Mouse (Mus musculus): ENCODE results near the gene Pnmal1.
A peak's percentile ranks its signal among the peaks of the same experiment; 100 is the strongest.

The Pnmal1 gene

DNA sequence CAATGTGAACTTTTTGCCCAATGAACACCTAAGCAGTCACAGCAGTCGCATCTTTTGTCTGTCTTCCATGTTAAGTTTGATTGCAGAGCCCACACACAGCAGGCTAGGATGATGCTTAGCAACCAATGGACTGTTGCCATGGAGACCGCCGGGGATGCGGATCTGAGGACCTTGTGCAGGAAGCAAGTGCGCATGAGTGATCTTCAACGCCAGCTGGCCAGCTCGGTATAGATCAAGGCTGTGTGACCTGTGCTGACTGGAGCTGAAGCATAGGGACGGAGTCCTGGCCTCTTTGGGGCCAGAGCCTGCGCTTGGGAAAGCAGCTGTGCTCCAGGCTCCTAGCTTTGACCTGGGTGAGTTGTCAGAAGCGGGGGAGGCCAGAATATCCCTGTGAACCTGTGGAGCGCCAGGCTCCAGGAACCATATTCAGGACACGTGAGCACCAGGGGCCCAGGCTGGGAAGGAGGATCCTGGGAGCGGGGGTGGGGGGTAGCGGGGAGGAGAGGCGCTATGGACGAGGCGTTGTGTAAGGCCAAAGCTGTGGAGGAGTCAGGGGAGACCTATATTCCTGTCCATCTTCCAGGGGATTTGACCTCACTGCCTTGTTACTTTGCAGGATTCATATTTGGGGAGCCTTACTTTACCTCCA is at the start of gene Pnmal1:
TSS of gene Pnmal1 (plus strand) at position 141 of the 649 bp plus-strand sequence.
- peak; percentile 95 for DNase-seq

DNA sequence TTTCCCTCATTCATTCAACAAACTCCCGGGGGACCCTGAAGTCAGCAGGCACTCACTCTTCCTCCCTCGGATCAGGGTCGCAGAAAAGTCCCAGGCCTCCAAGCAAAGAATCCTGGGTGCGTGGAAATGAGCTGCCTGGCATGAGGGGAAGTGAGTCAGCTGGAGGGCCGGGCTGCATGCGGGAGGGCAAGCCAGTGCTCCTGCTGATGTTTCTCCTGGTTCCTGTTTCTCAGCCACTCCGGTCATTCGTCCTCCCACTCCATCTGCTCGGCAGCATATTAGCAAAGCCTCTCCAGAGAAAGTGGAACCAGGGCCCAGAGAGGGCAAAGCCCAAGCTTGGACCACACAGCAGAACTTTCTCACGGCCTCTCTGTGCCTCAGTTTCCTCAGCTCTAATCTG is 49.6 kb upstream of the Pnmal1 start:
- no peak for DNase-seq

DNA sequence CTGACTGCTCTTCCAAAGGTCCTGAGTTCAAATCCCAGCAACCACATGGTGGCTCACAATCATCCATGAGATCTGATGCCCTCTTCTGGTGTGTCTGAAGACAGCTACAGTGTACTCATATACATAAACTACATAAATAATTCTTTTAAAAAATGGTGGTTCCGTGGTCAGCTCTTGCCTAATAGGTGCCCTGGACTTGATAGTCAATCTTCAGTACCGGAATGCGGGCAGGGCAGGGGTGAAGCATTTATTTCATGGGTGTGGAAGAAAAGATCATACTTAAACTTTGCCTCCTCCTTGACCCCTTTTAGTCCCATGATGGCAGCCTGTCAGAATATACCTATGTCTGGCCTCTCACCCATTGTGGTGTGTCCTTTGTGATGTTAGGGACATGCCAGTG is 47.6 kb upstream of the Pnmal1 start:
- no peak for DNase-seq

DNA sequence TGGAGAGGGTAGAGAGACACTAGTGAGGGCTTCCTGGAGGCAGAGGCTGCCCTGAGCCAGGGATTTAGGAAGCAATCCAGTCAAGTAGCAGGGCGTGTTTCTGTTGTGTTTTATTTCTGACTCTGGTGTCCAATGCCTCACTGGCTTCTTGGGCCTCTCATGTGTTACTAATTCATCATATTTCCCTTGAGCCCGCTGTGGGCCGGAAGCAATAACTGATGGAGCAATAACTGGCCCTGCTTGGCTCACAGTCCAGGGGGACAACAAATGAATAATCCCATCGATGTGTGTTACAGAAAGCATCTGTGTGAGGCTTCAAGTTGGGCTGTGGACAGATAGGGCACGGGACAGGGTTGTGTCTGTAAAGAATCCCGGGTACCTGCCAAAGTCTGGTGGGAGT is 47.1 kb upstream of the Pnmal1 start:
- no peak for DNase-seq

DNA sequence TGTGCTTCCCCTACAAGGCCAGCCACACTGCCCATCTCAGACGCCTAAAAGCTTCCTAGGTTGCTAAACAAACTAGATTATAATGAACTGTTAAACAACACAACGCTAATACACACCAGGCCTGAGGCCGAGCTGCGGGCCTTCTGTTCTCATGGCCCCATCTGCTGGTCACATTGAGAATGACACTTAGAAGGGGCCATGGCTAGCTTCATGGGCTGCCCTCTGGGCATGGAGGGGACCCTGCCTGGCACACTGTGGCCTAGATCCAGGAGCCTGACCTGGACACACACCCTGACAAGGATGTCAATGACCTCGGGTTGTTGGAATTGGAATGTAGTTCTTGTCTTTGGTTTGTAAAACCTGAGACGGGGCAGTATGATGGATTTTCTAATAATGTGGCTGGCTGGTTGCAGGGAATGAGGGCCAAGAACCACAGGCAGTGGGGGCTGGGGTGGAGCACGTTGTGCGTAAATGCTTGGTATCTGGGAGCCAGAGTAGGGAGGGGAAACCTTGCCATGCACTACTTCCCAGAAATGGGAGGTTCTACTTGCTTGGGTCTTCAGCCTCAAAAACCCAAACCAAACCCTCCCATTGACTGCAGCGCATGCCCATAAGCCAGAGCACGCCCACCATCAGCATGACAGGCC is 45.5 kb upstream of the Pnmal1 start:
- peak; percentile 77 for DNase-seq

DNA sequence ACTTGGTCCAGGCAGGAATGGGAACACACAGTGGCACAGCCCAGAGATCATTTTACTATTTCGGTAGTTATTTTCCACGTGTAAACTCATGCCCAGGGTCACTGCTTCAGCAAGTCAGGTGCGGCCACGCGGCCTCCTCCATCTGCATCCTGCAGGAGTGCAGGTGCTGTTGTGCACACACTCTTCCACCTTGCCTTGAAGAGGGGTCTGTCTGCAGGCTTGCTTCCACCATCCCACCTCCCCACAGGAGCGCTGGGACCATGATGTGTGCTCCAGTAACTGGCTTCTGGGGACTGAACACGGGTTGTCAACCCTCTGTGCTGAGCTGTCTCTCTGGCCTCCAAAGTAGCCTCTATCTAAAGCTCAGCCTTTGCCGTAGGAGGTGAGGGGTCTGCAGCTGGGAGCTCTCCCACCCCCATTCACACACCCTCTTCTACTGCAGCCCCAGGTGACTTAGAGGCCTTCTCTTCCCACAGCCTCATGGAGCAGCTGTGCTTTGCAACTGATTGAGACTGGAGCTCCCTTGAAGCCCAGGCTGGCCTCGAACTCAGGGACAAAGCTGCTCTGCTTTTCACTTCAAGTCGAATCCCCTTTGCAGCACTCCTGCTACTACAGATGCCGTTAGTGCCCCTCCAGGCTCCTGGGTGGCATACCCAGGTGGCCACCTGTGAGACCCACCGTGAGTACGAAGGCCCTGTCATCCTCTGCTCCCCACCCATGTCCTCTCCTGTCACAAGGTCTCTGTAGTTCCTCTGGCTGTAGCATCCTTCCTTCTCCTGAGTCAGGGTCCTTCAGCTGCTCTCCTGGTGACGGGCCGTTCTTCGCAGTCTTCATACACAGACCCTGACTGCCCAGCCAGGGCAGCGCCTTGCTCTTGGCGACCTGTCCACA is 44.8 kb upstream of the Pnmal1 start:
- DNase-seq, result no peak

DNA sequence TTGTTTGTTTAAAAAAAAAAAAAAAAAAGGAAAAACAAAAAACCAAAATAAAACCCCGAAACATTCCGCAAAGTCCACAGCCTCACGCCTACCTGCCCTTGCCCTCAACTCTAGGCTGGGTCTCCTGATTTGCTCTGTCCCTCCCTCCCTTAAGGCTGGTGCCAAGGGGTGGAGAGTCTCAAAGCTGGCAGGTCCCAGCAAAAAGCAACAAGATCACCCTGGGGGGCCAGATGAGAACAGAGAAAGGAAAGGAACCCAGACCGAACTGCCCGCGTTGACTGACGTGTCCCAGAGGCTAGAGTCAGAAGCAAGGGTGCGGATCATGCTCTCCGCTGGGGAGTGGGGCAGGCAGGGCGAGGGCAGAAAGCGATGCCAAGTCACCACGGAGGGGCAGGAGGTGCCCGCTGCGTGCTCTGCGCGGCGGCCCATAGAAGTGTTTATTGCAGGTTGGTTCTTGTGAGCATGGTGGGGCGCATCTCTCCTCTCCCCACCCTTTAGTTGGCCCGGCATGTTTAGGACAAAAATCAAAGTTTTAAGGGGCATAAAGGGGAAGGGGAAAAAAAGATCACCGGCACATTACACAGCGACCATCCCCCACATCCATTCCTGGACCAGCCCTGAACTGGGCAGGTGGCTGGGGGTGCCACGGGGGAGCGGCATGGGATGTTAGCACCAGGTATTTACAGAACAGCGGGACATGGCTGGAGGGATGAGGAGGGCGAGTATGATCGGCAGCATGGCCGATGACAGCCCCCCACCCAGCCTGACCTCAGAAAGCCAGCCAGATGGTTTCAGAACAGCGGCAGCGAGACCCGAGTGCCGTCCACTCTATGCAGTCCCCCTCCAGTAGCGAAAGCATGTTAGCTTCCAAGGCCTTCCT is 43.8 kb upstream of the Pnmal1 start:
- no peak for DNase-seq

DNA sequence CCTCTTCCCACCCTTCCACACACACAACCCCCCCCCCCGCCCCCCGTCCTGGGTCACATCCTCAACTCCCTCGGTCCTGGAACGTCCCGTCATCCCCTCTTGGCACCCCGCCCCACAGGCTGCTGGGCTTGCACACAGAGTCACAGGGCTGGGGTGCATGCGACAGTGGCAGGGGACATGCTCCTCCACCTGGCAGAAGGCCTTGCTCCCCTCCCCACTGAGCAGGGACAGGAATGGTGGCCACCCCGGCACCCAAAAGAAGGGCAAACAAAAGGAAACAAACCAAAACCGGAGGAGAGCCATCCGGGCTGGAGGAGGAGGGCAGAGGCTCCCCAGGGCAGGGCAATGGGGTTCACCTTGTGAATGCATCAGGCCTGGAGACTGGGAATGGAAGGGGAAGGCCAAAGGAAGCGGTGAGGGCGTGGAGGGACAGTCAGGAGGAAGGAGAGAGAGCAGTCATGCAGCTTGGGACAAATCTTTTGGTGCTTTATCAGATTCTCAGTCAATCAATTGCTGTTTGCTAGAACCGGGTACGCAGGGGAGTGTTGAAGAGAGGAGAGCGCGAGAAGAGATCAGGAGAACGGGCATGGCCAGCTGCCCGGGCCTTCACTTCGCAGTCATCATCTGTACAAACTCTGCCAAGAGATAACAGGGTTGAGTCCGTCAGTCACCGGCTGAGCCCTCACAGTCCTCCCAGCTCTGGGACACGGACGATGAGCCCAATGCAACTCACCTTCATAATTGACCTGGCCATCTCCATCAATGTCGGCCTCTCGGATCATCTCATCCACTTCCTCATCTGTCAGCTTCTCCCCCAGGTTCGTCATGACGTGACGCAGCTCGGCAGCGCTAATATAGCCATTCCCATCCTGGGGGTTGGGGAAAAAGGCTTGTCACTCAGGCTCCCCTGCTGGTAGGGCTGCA is 42.9 kb upstream of the Pnmal1 start:
- DNase-seq, result no peak

DNA sequence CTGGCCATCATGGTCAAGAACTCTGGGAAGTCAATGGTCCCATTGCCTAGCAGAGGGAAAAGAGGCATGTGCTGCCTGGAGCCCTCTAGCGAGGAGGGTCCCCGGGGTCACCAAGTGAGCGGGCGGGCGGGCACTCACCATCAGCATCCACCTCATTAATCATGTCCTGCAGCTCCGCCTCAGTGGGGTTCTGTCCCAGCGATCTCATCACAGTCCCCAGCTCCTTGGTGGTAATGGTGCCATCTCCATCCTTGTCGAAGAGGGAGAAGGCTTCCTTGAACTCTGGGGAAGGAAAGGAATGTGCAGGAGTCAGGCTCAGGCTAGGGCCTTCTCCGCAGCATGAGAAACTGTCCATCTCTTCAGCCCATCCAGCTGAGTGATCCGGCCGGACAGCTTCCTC is 42.0 kb upstream of the Pnmal1 start:
- no peak for DNase-seq

DNA sequence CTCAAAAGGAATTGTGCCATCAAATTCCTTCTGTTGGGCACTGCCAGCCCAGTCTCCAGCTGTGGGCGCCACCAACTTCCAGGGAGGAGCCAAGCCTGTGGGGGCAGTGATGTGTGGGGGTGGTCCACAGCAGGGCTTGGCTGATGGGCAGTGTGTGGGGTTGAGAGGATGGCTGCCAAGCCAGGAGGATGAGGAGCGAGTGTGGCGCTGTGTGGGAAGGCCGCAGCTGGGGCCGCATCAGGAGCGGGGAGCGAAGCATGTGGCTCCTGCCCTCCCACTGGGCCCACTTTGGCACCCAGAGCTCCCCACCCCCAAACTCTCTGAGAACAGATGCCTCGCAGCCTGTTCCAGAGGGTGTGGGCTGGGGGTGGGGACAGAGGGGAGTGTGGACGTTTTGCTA is 41.5 kb upstream of the Pnmal1 start:
- peak; percentile 59 for DNase-seq

DNA sequence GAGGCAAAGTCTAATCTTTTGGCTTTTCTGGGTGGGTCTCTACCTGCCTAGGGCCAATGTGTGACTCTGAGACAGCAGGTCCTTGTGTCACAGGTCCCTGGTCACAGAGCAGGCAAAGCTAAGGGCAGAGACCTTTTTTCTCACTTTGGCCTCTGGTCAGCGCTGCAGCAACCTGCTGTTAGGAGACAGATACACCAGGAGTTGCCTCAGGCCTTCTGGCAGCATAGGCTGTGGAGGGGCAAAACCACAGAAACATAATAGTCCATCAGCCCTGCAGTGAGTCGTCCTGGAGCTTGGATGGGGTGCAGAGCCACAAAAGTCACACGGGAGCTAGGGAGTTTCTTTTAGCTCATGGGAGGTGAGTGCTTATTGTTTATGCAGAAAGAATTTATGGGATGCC is 40.8 kb upstream of the Pnmal1 start:
- no peak for DNase-seq

DNA sequence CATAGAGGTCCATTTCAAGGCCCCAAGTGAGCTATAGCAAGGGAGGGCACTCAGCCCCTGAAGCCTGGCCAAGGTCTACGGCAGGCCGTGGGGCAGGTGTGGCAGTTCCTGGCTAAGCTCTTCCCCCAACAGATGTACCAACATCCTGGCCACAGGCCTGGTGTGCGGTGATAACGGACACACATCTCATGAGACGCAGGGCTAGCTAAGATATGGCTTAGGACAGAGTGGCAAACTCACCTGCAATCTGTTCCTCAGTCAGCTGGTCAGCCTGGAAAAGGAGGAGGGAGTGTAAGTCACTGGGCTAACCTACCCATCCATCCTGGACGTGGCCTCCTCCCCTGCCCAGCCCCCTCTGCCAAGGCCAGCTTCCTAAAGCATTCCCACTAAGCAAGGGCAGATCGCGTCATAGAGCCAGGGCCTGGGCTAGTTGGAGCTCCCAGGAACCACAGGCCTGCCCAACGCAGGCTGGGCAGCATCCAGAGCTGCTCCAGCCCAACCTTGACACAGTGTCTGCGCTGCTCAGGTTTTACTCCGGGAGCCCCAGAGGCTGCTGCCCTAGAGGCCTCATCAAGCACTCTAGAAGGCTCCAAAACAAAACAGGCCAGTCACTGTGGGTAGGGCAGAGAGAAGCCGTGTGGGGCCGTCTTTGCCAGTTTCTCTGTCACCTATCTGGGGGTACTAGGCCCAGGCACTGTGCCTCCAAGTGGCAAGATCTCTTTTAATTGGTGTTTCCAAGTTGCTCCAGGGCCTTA is 39.9 kb upstream of the Pnmal1 start:
- DNase-seq, result no peak

DNA sequence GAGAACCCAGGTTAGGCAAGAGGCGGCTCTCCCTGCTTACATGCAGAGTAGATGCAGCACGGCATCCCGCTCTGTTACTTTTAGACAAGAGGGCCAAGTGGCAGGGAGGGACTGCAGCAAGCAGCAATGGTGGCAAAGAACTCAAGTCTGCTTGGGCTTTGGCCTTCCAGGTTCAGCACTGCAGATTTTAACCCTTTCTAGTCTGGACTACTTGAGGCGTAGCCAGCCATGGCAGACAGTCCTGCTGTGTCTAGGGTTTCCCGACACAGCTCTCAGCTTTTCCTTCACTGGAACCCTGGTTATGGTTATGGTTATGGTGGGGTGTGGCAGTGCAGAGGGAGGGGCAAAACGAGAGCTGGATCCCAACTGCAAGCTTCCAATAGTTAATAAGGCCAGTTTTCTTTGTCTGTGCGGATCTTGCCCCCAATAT is 39.3 kb upstream of the Pnmal1 start:
- DNase-seq, result no peak

DNA sequence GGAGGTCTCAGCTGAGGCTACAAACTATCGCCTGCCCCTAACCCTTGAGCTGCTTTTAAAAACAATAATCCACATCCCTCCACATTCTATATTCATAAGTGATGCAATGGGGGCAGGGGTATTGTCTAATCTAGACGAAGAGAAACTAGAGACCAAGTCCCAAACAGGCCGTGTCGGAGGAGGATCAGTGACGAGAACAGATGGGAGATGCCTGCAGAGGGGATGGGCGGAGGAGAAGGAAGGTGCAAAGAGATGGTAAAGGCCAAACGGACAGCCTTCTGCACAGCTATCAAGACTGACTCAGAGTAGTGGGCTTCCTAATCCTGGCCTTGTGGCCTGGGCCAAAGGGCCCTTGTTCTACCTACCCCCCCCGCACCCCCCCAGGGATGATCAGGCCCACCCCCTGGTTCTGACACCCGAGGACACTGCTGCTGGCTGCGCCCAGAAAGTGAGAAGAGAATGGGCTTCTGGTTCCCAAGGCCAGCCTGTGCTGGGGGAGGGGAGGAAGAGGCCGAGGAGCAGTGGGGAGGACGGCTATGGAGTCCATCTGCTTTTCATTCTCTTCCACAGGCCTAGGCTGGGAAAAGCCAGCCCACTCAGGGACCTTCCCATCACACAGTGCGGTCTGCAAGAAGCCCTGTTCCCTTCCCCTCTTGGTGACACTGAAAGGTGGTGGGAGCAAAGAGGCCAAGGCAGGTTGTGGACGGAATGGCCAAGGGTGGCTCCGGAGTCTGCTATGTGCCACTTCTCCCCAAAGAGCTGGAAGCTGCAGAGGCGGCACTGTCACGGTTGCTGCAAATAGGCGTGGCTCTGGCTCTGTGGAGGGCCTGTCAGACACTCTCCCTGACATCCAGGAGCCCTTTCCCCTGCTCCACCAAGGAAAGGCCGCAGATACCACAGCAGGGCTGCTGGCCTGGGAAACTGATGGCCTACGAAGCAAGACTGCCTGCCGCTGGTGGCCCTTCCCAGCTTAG is 38.4 kb upstream of the Pnmal1 start:
- DNase-seq, result no peak

DNA sequence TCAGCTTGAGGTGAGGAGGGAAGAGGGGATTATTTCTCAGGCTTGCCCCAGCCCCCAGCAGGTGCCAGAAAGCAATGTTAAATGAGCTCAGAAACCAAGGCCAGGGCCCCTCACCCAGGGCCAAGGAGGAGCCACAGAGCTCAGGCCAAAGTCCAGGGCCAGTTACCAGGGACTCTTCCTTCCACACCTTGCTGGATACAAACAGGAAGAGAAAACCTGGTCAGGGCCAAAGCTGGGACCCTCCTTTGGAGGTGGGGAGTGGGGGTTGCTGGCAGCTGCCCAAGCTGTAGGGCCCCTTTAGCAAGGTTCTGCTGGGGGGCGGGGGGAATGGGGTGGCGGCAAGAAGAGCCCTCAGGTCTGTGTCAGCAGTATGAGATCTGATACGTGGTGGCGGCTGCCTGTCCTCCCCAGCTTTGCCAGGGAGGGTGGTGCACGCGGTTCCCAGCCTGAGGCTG is 37.6 kb upstream of the Pnmal1 start:
- no peak for DNase-seq

DNA sequence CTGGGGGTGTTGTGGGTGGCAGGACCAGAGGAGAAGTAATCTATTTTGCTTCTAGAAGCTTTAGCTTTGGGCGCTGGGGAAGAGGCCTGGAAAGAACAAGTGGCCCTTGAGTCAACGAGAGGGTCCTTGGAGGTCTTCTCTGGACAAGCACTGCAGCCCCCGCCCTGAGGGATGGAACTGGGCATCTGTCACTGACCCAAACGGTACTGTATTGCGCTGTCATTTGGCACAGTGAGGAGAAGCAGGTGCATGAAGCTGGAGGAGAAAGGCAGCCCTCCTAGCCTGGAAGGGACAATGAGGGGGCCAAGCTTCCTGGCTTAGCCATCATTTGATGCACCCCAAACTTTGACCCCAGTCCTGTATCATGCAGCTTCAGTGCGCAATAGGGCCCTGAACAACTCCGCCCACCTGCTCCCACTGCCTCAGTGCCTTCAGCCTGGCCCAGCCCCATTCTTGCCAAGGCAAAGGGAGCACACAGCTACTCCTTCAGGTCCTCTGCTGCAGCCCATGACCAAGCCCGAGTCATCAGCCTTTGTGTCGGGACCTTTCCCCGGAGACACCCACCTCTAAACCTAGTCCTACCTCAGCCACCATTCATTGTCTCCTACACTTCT is 37.0 kb upstream of the Pnmal1 start:
- no peak for DNase-seq

DNA sequence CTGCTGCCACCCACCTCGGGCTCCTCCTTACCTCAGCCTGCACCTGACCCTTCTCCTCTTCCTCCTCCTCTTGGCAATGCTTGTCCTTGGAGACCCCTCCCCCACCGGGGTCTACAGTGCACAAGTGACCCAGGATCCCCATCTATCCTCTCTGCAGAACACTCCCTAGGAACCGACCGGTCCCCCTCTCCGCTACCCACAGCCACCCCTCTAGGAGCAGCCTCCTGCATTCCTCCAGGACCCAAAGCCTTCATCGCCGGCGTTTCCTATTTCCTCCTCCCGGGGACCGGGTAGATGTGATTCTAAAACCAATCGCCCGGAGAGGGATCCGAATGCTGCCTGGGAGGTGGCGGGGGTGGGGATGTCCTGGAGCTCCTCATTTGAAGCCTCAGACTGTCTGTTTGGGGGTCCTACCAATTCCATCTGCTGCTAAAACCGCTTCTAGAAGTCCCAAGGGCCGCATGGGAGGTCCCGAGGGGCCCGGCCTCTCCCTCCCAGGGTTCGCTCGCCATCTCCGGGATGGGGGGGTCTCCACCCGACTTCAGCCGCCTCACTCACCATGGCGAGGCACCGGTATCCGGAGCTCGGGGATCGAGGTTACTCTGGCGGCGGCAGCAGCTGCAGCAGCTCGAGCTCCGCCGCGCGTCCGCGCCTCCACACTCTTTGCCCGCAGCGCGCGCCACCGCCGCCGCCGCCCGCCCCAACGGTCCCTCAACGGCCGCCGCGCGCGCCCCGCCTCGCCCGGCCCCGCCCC is 36.0 kb upstream of the Pnmal1 start:
- no peak for DNase-seq
